Mouse (Mus musculus): ENCODE data around the gene Zbtb43.

DNA sequence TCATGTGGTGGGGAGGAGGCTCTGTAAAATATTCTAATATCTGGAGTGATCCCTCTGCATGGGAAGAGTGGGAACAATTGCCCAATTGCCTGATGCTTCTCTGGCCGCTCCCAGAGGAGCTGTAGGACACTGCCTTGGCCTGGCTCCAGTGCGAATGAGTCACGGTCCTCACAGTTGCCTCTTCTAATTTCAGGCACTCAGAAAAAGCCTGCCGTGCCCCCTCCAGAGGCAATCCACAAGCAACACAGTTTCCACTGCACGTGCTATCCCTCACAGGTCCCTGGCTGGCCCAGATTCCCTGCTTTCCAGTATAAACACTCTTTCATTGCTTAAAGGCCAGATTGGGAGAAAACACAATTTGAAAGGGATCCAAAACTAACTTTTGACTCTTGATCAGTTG lies 24.0 kb downstream of the Zbtb43 start:
- no peak for TF ChIP-seq CTCF (IDR thresholded peaks at IDR 0.05; ENCODE audit: insufficient read depth, low read length)
- no peak for TF ChIP-seq POLR2A (IDR thresholded peaks at IDR 0.05; ENCODE audit: borderline replicate concordance, extremely low read depth, low read depth, low read length)
